Mouse (Mus musculus): Measurements from ENCODE around the gene 1700013G24Rik. TPM values are rescaled to one million over a fixed set of nuclear protein-coding genes. Genes with fewer than 3 reads are reported as not detected.
A peak's percentile ranks its signal among the peaks of the same experiment; 100 is the strongest.
"Not testable (repeated sequence)": the region's sequence is repeated elsewhere in the genome, so short reads cannot be mapped to it uniquely, and the experiment has no call there.

The 1700013G24Rik gene
- total RNA-seq (2021), result not detected

GRCm38 (mm10) chr4:137453234-137453767 lies at the start of gene 1700013G24Rik:
1700013G24Rik (plus strand) TSS chr4:137453284.
- no peak for DNase-seq

DNA sequence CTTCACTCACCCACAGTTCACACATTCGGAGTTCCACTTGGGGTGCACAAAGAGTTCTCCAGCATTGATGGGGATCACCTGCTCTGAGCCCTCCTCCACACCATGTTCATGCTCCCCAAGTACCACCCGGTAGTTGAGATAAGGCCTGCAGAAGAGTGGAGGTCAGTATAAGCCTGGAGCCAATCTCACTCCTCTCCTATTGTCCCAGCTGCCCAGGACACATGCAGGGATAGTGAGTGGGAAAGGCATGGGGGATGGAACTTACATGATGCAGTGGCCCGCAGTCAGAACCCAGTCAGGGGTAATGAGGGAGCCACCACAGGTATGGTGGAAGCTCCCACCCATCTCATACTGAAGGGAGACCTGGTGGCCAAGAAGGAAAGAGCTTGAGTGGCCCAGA lies 47.5 kb upstream of the 1700013G24Rik start:
- DNase-seq, result no peak

DNA sequence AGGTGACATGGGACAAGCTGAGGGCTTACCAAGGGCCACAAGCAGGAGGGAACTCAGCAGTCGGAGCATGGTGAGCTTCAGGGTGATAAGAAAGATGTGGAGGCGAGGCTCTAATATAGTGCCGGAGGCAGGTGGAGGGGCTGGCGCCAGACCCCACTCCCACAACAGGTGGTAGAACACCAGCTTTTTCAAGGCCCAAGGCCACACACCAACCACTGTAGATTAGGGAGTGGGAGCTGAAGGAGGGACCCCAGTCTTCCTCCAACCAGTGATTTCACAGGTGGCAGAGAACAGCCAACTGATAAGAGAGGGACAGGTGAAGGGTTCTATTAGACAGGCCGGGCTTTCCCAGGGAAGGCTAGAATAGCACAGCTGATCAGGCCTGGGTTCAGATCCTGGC lies 43.4 kb upstream of the 1700013G24Rik start, which contains the start of gene Cela3a:
TSS of gene Cela3a (minus strand) at position 101 of the 400 bp plus-strand sequence.
- no peak for DNase-seq

- DNase-seq, result not testable (repeated sequence)
Measured at GRCm38 (mm10) chr4:137412185-137412709, 40.8 kb upstream of the 1700013G24Rik start.

DNA sequence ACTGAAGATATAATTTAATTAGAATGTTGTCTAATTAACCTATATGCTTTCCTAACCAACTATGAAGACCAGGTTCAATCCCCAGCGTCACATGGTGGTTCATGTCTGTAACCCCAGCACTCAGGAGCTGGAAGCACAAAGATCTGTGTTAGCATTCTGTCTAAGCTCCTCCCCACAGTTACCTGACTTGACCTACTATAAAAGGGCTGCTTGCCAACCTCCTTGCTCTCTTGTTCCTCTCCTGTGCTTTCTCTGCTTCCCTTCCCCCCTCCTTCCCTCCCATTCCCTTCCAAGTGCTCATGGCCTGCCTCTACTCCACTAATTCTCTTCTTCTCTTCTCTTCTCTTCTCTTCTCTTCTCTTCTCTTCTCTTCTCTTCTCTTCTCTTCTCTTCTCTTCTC lies 38.1 kb upstream of the 1700013G24Rik start:
- no peak for DNase-seq

GRCm38 (mm10) chr4:137417712-137418564 lies 35.1 kb upstream of the 1700013G24Rik start:
- DNase-seq, result no peak

GRCm38 (mm10) chr4:137430502-137430901 lies 22.6 kb upstream of the 1700013G24Rik start, which contains the start of gene Cela3b:
Cela3b (minus strand) TSS chr4:137430540.
- DNase-seq, result no peak

DNA sequence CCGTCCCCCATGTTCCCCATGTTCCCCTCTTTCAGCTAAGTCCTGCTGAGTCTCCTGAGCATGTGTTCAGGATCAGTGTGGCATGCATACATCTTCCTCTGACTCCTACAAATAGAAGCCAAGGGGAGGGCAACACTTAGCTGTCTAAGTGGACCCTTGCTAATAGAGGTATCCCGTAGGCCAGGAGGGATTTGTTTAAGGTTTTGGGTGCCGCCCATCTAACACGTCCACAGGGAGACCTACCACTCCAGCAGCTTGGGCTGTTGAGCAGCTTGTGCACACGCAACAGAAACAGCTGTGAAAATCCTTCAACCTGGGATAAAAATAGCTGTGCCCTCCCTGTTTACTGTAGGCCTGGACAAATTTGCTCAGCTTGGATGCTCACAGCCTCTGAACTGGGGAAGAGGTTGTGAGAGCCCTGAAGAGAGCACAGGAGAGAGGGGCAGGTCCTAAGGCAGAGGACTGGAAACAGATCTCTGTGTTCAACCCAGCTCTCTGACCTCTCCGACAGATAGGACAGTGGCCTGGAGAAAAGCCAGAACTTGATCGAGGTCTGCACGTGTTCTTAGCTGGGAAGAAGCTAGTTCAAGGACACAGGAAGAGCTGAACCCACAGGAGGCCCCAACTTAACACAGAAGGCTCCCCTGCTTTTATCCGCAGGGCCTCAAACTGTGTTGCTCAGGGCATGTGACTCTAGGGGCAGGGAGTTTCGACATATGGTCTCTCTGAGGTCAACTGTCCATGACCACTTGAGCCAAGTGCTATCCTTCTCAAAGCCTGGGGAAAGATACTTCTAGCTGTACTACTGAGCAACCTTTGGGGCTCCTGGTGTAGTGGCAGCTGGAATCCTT lies 20.2 kb upstream of the 1700013G24Rik start:
- not testable (repeated sequence) for DNase-seq

GRCm38 (mm10) chr4:137436979-137437669 lies 16.0 kb upstream of the 1700013G24Rik start:
- no peak for DNase-seq

DNA sequence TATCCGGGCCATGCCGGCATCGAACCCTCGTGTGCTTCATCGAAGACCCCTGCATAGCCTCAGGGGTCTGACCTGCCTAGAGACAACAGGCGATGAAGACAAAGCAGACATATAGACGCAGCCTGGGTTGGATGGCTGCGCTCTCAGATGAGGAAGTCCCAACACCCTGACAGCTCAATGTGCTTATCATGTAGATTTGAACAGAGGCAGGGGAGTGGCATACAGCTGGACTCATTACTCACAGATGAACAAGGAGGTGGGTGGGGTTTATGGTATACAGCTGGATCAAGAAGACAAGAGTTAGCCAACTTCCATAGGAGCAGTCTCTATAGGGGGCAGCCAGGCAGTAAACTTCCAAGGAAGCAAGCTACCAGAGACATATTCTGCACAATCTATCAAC lies 14.2 kb upstream of the 1700013G24Rik start:
- no peak for DNase-seq

DNA sequence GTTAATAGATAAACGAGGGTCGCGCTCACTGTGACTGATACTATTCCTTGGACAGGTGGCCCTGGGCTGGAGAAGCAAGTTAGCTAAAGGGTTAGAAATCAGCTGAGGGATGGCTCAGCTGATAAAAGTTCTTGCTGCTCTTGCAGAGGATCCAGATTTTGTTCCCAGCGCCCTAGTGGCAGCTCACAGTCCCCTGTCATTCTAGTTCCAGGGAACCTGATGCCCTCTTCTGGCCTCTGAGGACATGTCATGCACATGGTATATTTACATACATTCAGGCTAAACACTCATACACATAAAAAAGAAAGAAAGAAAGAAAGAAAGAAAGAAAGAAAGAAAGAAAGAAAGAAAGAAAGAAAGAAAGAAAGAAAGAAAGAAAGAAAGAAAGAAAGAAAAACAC lies 11.8 kb upstream of the 1700013G24Rik start:
- DNase-seq, result no peak

- peak; percentile 62 to 77 for DNase-seq
Measured at GRCm38 (mm10) chr4:137443625-137444024, 9.5 kb upstream of the 1700013G24Rik start.

DNA sequence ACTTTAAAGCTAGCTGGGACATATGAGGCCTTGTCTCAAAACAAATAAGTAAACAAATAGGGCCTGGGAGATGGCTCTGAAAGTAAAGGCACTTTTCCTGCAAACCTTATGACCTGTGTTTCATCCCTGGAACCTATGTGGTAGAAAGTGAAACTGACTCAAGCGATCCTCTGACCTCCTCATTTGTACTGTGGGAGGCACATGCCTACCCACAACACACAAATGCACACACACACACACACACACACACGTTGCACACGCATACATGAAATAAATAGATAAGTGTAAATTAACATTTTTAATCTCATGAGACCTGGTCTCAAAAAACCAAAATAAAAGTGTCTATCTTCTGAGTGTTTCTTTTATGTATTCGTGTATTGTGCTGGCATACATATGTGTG lies 7.2 kb upstream of the 1700013G24Rik start:
- DNase-seq, result no peak

DNA sequence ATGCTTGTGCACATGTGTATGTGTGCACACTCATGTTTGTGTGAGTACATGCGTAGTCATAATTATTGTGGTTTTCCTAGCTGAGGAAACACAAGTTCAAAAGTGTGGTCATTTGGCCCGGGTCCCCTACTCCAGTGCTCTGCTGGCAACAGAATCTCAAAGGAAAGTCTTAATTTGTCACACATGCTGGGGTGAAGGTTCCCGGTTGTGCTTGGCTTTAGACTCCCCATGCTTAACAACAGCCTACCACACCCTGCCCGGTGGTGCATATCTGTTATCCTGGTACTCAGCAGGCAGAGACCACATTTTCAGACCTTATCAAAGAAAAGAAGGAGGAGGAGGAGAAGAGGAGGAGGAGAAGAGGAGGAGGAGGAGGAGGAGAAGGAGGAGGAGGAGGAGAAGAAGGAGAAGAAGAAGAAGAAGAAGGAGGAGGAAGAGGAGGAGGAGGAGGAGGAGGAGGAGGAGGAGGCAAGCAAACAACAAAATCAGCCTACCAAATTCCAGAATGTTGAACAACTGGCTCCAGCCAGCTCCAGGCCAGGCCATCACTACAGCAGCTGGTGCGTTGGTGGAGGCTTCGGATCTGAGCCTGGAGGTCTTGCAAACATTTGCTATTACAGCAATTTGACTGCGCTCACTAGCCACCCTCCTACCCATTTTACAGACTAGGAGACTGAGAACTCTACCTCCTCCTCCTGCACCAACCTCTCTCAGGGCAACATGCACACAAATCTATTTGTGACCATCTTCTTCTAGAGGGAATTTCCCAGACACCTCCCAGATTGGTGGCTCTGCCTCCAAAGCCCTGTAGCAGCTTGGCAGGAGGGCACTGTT lies 5.5 kb upstream of the 1700013G24Rik start:
- DNase-seq, result no peak

DNA sequence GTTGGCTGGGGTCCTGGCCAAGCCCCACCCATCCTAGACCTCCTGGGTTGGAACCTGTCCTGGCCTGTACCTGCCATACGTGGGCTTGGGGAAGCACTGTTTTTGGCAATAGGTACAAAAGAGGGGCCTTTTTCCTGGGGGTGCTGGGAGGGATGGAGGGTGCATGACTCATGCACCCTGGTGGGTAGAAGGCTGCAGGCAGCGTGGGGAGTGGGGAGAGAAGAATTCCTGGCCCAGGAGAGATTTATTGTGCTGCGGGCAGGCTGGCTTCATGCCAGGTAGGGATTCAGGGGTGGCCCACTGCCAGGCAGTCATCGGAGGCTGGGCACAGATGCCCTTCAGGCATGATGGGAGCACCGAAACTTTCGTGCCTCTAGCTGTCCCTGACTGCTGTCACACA lies 4.9 kb upstream of the 1700013G24Rik start:
- DNase-seq, result no peak

DNA sequence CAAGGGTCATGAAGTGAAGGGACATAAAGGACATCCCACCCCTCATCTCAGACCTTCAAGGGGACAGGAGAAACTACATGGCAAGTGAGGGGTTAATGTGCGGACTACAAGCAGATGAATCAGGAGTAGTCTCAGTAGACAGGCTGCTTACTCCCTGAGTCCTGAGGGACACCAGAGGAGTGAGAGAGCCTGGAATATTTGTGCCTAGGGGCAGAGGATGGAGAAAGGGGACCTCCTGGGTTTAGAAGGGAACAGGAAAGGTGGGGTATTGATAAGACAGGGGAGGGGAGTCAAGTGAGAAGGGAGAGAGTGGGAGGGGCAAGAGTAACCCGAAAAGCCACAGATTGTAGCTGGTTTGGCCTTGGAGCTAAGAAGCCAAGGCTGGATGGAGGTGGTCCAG lies 4.4 kb upstream of the 1700013G24Rik start:
- no peak for DNase-seq

GRCm38 (mm10) chr4:137449132-137449531 lies 4.0 kb upstream of the 1700013G24Rik start:
- no peak for DNase-seq

DNA sequence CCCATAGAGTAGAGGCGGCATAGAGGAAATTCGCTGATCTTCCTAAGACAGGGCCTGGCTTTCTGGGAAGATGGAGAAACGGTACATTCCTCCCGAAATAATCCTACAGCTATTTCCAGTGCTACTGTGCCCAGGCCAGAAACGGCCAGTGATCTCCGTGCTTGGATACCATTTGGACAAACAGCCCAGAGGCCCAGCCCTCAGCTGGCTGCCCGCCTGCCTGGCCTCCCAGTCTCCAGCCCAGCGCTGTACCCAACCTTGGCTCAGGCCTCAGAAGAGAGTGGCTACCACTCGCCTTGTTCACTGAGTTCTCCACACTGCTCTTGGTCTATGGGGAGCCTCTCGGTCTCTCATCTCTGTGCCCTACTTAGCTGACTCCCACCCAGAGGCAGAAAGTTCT lies 3.4 kb upstream of the 1700013G24Rik start:
- DNase-seq, result no peak

GRCm38 (mm10) chr4:137452190-137452589 lies 894 bp upstream of the 1700013G24Rik start:
- no peak for DNase-seq

DNA sequence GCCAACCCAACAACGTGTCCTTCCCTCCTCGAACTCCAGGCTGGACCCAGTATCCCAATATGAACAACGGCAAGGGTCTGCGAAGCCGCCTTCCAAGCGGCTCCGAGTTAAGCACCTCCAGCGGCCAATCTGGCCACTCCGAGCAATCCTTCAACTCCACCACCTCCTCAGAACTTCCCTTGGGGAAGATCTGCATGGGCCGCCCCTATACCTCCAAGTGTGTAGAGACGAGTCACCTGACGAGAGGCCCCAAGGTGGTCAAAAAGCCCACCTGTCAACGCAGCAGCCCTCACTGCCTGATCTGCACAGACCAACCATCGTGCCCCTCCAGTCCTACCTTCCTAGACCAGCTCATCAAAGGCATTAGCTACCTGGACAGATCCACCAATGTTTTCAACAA lies 1.5 kb downstream of the 1700013G24Rik start:
- no peak for DNase-seq

DNA sequence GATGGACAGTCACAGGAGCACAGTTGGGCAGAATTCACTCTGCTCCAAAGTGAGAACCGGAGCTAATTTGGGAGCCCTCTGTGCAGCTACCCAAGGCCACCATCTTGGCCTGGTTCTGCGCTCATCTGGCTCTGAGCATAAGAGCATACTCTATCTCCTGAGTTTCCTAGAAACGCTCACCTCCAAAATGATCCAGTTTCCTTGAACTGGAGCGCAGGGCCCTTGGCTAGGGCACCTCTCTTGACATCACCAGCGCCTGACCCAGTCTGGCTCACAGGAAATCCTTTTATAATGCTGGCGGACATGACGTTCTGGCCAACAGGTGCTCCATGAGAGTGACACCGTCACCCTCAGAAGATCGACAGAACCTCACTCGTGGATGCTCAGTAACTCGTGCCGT lies 3.5 kb downstream of the 1700013G24Rik start:
- DNase-seq, result no peak
